Mouse (Mus musculus) heart, postnatal 0 days (tissue): ENCODE measurements at regions not wholly inside any gene's neighbourhood (a gene's known extent, or its start where the extent isn't known, plus 50 kb on each side); places are given as distances from the start of the nearest gene placed in this dataset.

Experiments used
- ATAC-seq: fragments of 200-750 bp; cut with Nextera tagmentation; 2 replicates; pipeline ENCODE4 v1.8.0; 2017; ENCODE audit warnings: low read depth, moderate number of reproducible peaks, moderate library complexity; ENCODE audit not compliant: insufficient read depth
- DNase-seq: peaks from one replicate; pipeline ENCODE4 v3.0.0-alpha.2; 2016; ENCODE audit warnings: low spot score
- H3K27ac ChIP-seq: fragments of 300-500 bp; sonication (generic); 2 replicates; pipeline ENCODE4 v1.5.1; 2014; ENCODE audit warnings: low read depth, mild to moderate bottlenecking
- H3K27me3 ChIP-seq: fragments of 300-500 bp; sonication (generic); 2 replicates; pipeline ENCODE4 v1.6.1; 2014; ENCODE audit warnings: low read length, mixed read lengths; ENCODE audit not compliant: control insufficient read depth, insufficient read depth
- H3K36me3 ChIP-seq: fragments of 300-500 bp; sonication (generic); replicated peaks from 2 replicates; pipeline ENCODE4 v1.6.1; 2014; ENCODE audit warnings: low read length, mixed read lengths; ENCODE audit not compliant: control insufficient read depth, insufficient read depth
- H3K4me1 ChIP-seq: fragments of 300-500 bp; sonication (generic); 2 replicates; pipeline ENCODE4 v1.6.1; 2014; ENCODE audit warnings: antibody characterized with exemption; ENCODE audit not compliant: control insufficient read depth, insufficient read depth
- H3K4me2 ChIP-seq: fragments of 300-500 bp; sonication (generic); 2 replicates; pipeline ENCODE4 v1.6.1; 2014; ENCODE audit warnings: low read depth, mild to moderate bottlenecking, low read length, moderate library complexity
- H3K4me3 ChIP-seq: fragments of 300-500 bp; sonication (generic); 2 replicates; pipeline ENCODE4 v1.5.1; 2014; ENCODE audit warnings: low read depth, low read length
- H3K9ac ChIP-seq: fragments of 300-500 bp; sonication (generic); replicated peaks from 2 replicates; pipeline ENCODE4 v1.6.1; 2014; ENCODE audit warnings: low read depth, low read length, mixed read lengths
- H3K9me3 ChIP-seq: fragments of 300-500 bp; sonication (generic); replicated peaks from 2 replicates; pipeline ENCODE4 v1.6.1; 2016; ENCODE audit warnings: low read length; ENCODE audit not compliant: control insufficient read depth
- CTCF ChIP-seq: IDR thresholded peaks from 2 replicates; pipeline ENCODE4 v1.5.1; 2016; ENCODE audit warnings: antibody characterized with exemption, control low read depth, low read depth
- EP300 ChIP-seq: IDR thresholded peaks from 2 replicates; pipeline ENCODE4 v1.6.1; 2016; ENCODE audit warnings: antibody characterized with exemption, low read depth
- WGBS: fragments of 180-500 bp; shearing (Covaris S2); extraction: QIAGEN DNeasy Blood & Tissue Kit; methylation state at CpG from one replicate; pipeline ENCODE4 v1.1.7; 2014; 5-methylcytosine and 5-hydroxymethylcytosine counted together

- Histone ChIP-seq H3K36me3 (no peaks in the 10 kb centered on the region), H3K4me3 (no peak overlapping the region), H3K4me2 (no peak overlapping the region), H3K9me3 (no peaks in the 10 kb centered on the region), H3K4me1 (no peaks in the 10 kb centered on the region), H3K9ac (no peak overlapping the region), H3K27me3 (no peaks in the 10 kb centered on the region), H3K27ac (peak overlapping the region; percentile 62)
- DNase-seq (peak; percentile 71), ATAC-seq (peak; percentile 85)
- TF ChIP-seq EP300 (peak; percentile 87), CTCF (no peak)
These were observed 351.0 kb upstream of the Adamts5 start for GRCm38 (mm10) chr16:86252630-86253029.

GRCm38 (mm10) chr16:86250021-86250420, 348.4 kb upstream of the Adamts5 start:
- Histone ChIP-seq H3K27ac (no peak overlapping the region), H3K27me3 (no peaks in the 10 kb centered on the region), H3K4me1 (no peaks in the 10 kb centered on the region), H3K4me2 (no peak overlapping the region), H3K36me3 (no peaks in the 10 kb centered on the region), H3K9me3 (no peaks in the 10 kb centered on the region), H3K9ac (no peak overlapping the region), H3K4me3 (no peak overlapping the region)
- no peak for TF ChIP-seq EP300
- TF ChIP-seq CTCF: no peak
- WGBS: 81% methylated on average over 6 of the region's 6 CpGs
- DNase-seq (no peak), ATAC-seq (no peak)

- Histone ChIP-seq H3K27me3 (no peaks in the 10 kb centered on the region), H3K4me2 (no peak overlapping the region), H3K36me3 (no peaks in the 10 kb centered on the region), H3K4me1 (no peaks in the 10 kb centered on the region), H3K27ac (no peak overlapping the region), H3K9me3 (no peaks in the 10 kb centered on the region), H3K4me3 (no peak overlapping the region), H3K9ac (no peak overlapping the region)
- TF ChIP-seq EP300 (no peak), CTCF (no peak)
- DNase-seq (no peak), ATAC-seq (no peak)
- WGBS: 78% methylated on average over 2 of the region's 2 CpGs
These were observed 342.6 kb upstream of the Adamts5 start for GRCm38 (mm10) chr16:86244191-86244590.

GRCm38 (mm10) chr16:86242766-86243510, 341.3 kb upstream of the Adamts5 start:
- TF ChIP-seq EP300 (no peak), CTCF (no peak)
- Histone ChIP-seq H3K27ac (no peak overlapping the region), H3K4me2 (no peak overlapping the region), H3K4me1 (no peaks in the 10 kb centered on the region), H3K36me3 (no peaks in the 10 kb centered on the region), H3K27me3 (no peaks in the 10 kb centered on the region), H3K9me3 (no peaks in the 10 kb centered on the region), H3K9ac (no peak overlapping the region), H3K4me3 (no peak overlapping the region)
- ATAC-seq (0 out of 2 replicates have a peak, but pooled peaks have one; percentile 39), DNase-seq (no peak)
- WGBS: 70% methylated on average over 3 of the region's 3 CpGs

GRCm38 (mm10) chr16:86222997-86223396, 321.4 kb upstream of the Adamts5 start:
- WGBS: 42% methylated on average over 3 of the region's 3 CpGs
- Histone ChIP-seq H3K9ac (no peak overlapping the region), H3K27ac (no peak overlapping the region), H3K27me3 (no peaks in the 10 kb centered on the region), H3K36me3 (no peaks in the 10 kb centered on the region), H3K9me3 (no peaks in the 10 kb centered on the region), H3K4me3 (no peak overlapping the region), H3K4me1 (no peaks in the 10 kb centered on the region), H3K4me2 (no peak overlapping the region)
- DNase-seq (no peak), ATAC-seq (no peak)
- TF ChIP-seq CTCF: no peak

- Histone ChIP-seq H3K27ac (no peak overlapping the region), H3K27me3 (no peaks in the 10 kb centered on the region), H3K4me1 (no peaks in the 10 kb centered on the region), H3K4me3 (no peak overlapping the region), H3K36me3 (no peaks in the 10 kb centered on the region), H3K9ac (no peak overlapping the region), H3K9me3 (no peaks in the 10 kb centered on the region), H3K4me2 (no peak overlapping the region)
- DNase-seq (no peak), ATAC-seq (no peak)
- no peak for TF ChIP-seq EP300
- TF ChIP-seq CTCF: no peak
These were observed 308.9 kb upstream of the Adamts5 start for GRCm38 (mm10) chr16:86210547-86210946.
